Mouse (Mus musculus) gastrocnemius, adult 2 months (tissue): ENCODE measurements at regions not wholly inside any gene's neighbourhood (a gene's known extent, or its start where the extent isn't known, plus 50 kb on each side); places are given as distances from the start of the nearest gene placed in this dataset.
"Not testable (repeated sequence)": the region's sequence is repeated elsewhere in the genome, so short reads cannot be mapped to it uniquely, and the experiment has no call there.

Experiments
- DNase-seq: peaks from one replicate; pipeline ENCODE4 v3.0.0; 2022
- H3K27ac ChIP-seq: fragments of 200-600 bp; 2 replicates; pipeline ENCODE4 v1.8.1; 2022; ENCODE audit warnings: mild to moderate bottlenecking
- H3K4me3 ChIP-seq: fragments of 200-600 bp; 2 replicates; pipeline ENCODE4 v1.8.1; 2022; ENCODE audit warnings: mild to moderate bottlenecking, moderate library complexity
- CTCF ChIP-seq: fragments of 200-600 bp; IDR thresholded peaks from 2 replicates; pipeline ENCODE4 v1.8.1; 2022; ENCODE audit warnings: antibody characterized with exemption, mild to moderate bottlenecking, moderate library complexity
- intact Hi-C: fragments of 180-260 bp; cut with DNase I; formaldehyde crosslinking; loops from one replicate; pipeline ENCODE4 v1.15.1; 2025

DNA sequence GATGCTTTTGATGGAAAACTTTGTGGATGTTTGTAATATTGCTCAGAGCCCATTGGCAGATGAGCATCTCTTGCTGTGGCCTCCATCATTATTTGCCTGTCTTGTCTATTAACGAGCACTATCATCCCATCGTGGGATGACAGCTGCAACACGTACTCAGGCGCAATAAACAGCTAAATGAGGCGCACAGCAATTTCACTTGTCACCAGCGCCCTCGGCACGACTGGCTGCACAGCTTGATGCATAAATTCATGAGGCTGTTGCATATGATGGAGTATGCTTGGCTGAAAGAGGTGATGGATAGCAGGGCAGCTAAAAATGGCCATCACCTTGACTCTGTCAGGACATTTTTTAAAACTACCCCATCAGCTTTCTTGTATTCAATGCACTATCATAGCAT is 853.1 kb upstream of the Pou3f2 start:
- TF ChIP-seq CTCF = no peak
- H3K4me3 ChIP-seq = no peak overlapping the region
- H3K27ac ChIP-seq = no peak overlapping the region
- intact Hi-C loops = no loop called here
- DNase-seq = no peak

DNA sequence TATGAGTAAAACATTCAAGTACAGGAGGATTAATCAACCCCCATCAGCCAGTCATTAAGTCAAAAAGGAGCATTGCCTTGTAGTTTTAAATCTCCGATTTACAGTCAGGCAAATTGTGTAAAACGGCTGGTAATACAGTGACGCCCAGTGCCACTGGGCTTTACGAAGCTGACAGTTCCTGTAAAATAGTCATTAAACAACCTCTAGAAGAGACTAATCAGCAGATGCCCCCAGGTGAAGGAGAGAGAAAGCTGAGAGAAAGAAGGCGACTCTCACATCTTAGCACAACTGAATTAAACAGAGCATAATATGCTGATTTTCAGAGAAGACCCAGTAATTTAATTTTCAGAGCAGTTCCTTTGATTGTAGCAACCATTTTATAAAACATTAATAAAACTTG is 850.3 kb upstream of the Pou3f2 start:
- H3K4me3 ChIP-seq = no peak overlapping the region
- H3K27ac ChIP-seq = no peak overlapping the region
- no peak for TF ChIP-seq CTCF
- DNase-seq = no peak
- intact Hi-C loops = no loop called here

- TF ChIP-seq CTCF = no peak
- intact Hi-C loops = no loop called here
- Histone ChIP-seq H3K27ac (no peak overlapping the region), H3K4me3 (no peak overlapping the region)
- no peak for DNase-seq
Observed at GRCm38 (mm10) chr4:23300617-23301016, 812.5 kb upstream of the Pou3f2 start.

DNA sequence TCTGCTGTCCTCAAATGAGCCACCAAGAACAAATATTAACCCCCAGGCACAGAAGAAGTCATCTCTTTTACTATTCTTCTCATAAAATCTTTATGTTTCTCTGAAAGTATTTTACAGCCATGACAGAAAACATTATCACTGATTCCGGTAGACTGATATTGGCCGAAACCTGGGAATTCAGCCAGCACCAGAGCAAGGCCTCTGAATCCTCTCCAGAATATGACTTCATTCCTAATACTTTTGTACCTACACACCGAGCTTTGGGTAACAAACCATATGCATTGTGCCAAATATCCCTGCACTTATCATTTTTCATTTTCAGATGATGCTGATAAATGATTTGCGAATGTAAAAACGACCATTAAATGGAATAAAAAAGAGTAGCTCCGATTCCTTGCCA is 791.9 kb upstream of the Pou3f2 start:
- Histone ChIP-seq H3K4me3 (no peak overlapping the region), H3K27ac (no peak overlapping the region)
- no peak for TF ChIP-seq CTCF
- intact Hi-C loops = no loop called here
- DNase-seq = no peak

DNA sequence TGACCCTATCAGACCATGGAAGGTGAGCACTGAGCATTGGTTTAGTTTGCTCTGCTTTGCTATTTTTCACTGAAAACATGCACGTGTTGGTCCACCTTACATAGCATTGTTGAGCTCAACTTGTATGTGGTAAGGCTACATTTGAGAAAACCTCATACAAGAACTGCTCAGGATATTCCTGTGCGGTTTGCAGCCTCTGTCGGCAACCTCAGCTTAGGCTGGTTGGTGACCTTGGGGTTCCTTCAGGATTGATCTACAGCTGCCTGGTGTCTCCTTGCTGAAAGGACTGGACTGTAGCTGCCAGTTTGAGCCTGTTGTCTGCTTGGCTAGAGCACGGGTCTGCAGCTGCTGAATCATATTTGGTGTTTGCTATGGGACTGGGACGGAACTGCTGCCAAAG is 787.0 kb upstream of the Pou3f2 start:
- Histone ChIP-seq H3K27ac (no peak overlapping the region), H3K4me3 (no peak overlapping the region)
- no peak for TF ChIP-seq CTCF
- intact Hi-C loops = no loop called here
- no peak for DNase-seq

DNA sequence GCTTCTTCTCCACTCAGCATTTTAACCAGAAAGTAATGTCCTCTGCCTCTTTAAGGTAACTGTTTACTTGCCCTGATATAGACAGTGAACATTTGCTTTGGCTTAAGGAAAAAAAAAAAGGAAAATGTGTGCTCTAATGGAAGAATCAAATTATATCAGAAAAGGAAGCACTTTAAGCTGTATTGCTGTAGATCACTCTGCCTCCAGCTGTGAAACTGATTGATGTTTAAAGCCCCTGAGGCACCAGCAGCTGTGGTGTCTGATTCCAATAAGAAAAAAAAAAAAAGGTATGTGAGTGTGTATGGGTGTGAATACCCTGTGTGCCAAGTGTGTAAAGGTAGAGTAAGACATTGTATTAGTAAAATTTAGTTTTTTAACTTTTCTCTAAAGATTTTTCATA is 783.8 kb upstream of the Pou3f2 start:
- intact Hi-C loops = no loop called here
- Histone ChIP-seq H3K4me3 (no peak overlapping the region), H3K27ac (no peak overlapping the region)
- no peak for DNase-seq
- no peak for TF ChIP-seq CTCF

- intact Hi-C loops = no loop called here
- no peak for DNase-seq
- Histone ChIP-seq H3K4me3 (no peak overlapping the region), H3K27ac (no peak overlapping the region)
- TF ChIP-seq CTCF = no peak
Observed at GRCm38 (mm10) chr4:23260371-23260770, 772.2 kb upstream of the Pou3f2 start.

- H3K27ac ChIP-seq = no peak overlapping the region
- TF ChIP-seq CTCF = no peak
- intact Hi-C loops = no loop called here
Observed at GRCm38 (mm10) chr4:23234960-23235359, 746.8 kb upstream of the Pou3f2 start.

DNA sequence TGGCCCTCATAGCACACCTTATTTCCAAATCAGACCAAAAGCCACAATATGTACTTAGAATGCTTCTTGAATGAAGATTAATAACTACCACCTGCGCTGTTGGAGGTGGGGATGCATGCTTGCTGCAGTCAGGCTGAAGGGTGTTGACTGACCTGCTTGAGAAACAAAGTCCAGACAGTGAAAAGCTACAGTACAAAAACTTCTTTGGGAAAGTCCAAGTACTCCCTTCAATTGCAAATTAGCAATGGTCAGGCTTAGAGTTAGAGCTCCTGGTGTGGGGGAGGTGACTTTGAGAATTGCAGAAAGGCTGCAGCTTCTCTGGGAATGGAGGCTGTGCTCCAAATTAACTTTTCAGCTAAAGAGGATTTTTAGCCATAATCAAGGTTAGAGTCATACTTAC is 706.6 kb upstream of the Pou3f2 start:
- DNase-seq, intact Hi-C loops, H3K27ac ChIP-seq, H3K4me3 ChIP-seq: not testable (repeated sequence)

More at GRCm38 (mm10) chr4:23234960-23235359, 746.8 kb upstream of the Pou3f2 start:
- no peak overlapping the region for H3K4me3 ChIP-seq
- DNase-seq = no peak

GRCm38 (mm10) chr4:23193384-23194135 is 705.4 kb upstream of the Pou3f2 start:
- H3K4me3 ChIP-seq = no peak overlapping the region
- no peak overlapping the region for H3K27ac ChIP-seq
- TF ChIP-seq CTCF = no peak
- no peak for DNase-seq
- intact Hi-C loops = no loop called here

GRCm38 (mm10) chr4:23173811-23174210 is 685.6 kb upstream of the Pou3f2 start:
- Histone ChIP-seq H3K4me3 (no peak overlapping the region), H3K27ac (no peak overlapping the region)
- DNase-seq = no peak
- TF ChIP-seq CTCF = no peak
- intact Hi-C loops = no loop called here

DNA sequence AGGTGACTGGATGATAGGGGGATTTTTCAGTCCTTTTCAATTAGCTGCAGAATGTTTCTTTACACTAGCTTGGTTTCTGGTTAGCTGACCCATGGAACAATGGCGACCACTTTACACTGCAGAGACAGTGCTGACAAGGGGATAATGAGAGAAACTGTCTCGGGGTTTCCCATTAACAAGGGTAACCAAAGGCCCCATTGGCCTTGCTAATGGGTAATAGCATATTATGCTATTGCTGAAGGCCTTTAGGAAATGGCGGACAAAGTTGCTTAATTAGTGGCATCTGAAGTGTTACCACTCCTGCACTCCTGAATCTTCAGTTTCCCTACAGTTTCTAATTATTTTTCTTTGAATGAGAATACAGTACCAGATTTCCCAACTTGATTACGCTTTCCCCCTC is 685.2 kb upstream of the Pou3f2 start:
- TF ChIP-seq CTCF = no peak
- DNase-seq = no peak
- intact Hi-C loops = no loop called here
- H3K4me3 ChIP-seq = no peak overlapping the region
- H3K27ac ChIP-seq = no peak overlapping the region

DNA sequence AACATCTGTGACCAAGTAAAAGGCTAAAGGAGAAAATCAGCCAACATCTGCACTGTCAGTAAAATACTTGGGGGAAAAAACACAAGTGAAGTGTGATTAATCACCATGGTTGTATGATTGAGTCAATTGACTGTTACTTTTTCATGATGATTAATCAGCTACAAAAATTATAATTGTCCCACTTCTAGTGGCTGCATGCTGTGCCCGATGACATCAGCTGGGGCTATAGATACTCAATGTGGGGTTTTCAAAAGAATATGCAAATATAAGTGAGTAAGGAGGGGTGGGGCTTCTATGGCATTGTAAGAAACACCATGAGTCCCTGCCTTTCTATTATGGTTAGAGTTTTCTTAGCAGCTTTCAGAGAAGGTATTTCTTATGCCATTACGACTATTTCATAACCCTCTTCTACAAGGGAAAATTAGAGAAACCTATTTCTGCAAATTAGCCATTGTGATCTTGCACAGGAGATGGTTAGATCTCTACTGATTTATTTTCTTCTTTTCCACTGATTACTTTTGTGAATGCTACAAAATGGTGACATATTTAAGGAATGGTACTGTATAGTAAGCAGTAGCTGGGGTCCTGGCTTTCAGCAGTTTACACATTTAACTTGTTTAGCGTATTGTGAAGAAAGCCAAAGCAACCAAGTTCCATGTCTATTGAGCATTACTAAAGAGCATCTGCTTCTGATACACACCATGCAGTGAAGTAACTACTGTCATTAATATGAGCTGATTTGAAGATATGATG is 660.1 kb upstream of the Pou3f2 start:
- intact Hi-C loops = no loop called here
- H3K27ac ChIP-seq = no peak overlapping the region
- no peak overlapping the region for H3K4me3 ChIP-seq
- no peak for TF ChIP-seq CTCF
- no peak for DNase-seq

DNA sequence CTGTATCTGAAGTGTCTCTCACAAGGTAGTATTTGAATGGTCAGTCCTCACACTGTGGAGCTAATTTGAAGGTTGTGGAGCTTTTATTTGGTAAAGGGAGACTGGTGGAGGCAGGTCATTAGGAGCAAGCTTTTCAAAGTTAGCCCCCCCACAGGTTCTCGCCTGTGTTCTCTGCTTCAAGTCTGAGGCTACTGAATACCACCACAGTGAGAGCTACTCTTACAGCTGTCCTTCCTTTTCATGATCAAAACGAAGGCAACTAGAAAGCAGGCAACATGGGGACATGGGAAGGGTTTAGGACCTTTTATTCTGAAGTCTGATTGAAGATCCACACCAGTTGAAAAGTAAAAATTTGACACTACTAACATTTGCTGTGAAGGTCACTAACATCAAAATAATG is 645.2 kb upstream of the Pou3f2 start:
- no peak for TF ChIP-seq CTCF
- intact Hi-C loops = no loop called here

DNA sequence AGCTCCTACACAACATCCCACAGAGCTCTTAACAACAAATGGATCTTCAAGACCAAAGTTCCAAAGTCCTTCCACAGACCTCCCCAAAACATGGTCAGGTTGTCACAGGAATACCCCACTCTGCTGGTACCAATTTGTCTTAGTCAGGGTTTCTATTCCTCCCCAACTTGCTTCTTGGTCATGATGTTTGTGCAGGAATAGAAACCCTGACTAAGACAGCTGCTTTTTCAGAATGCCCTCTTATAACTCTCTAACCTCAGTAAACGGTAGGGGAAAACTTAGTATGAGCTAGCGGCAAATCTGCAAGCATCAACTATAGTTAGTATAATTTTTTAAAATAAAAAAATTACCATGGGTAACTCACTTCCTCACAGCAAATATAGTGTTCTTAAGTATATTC is 613.3 kb upstream of the Pou3f2 start:
- H3K4me3 ChIP-seq, DNase-seq, H3K27ac ChIP-seq, intact Hi-C loops: not testable (repeated sequence)

More for the DNA sequence above, 645.2 kb upstream of the Pou3f2 start:
- no peak for DNase-seq
- Histone ChIP-seq H3K27ac (no peak overlapping the region), H3K4me3 (no peak overlapping the region)
